8 mouse cellular contexts compared by ENCODE assay signal in genomic region chr1:131981378-131982013, GRCm38 (mm10). TPM values are rescaled to one million over a fixed set of nuclear protein-coding genes. Genes with fewer than 3 reads are reported as not detected.
DNase-seq lines count a peak whose midpoint lies in the region; ATAC-seq lines count a peak whose summit lies in the region.

No protein-coding gene starts in this region.

- H3K36me3 ChIP-seq in embryonic facial prominence, embryonic 15.5 days = no peaks in the 10 kb centered on the region
- H3K36me3 ChIP-seq in liver, embryonic 15.5 days (replicated peaks) = no peaks in the 10 kb centered on the region
- no peaks in the 10 kb centered on the region for H3K36me3 ChIP-seq in neural tube, embryonic 14.5 days (ENCODE audit: control insufficient read depth, insufficient read depth, low read length)

- H3K27me3 ChIP-seq in embryonic facial prominence, embryonic 15.5 days = no peaks in the 10 kb centered on the region
- no peaks in the 10 kb centered on the region for H3K27me3 ChIP-seq in liver, embryonic 15.5 days
- no peaks in the 10 kb centered on the region for H3K27me3 ChIP-seq in neural tube, embryonic 14.5 days (ENCODE audit: control insufficient read depth, insufficient read depth, low read length)

- H3K4me1 ChIP-seq in embryonic facial prominence, embryonic 15.5 days = no peaks in the 10 kb centered on the region
- no peaks in the 10 kb centered on the region; the same call in 1 of the 2 replicates for H3K4me1 ChIP-seq in liver, embryonic 15.5 days (replicated peaks)
- no peaks in the 10 kb centered on the region for H3K4me1 ChIP-seq in neural tube, embryonic 14.5 days (ENCODE audit: control insufficient read depth, insufficient read depth, low read length)

- peak; percentile 64 for DNase-seq in CD4-positive helper T cell, adult 2 months (ENCODE audit: low read depth, low spot score)
- DNase-seq in adrenal gland, postnatal 36 days = peak; percentile 85 to 87
- DNase-seq in heart, postnatal 14 days = peak; percentile 82 to 90
- DNase-seq in kidney, postnatal 4 days = peak; percentile 87 to 89
- peak; percentile 34 to 45 for DNase-seq in thymus, adult 18-20 months

- 53% methylated on average over 12 of the region's 12 CpGs for WGBS in embryonic facial prominence, embryonic 15.5 days
- WGBS in liver, embryonic 15.5 days (ENCODE audit: insufficient replicate concordance) = 48% methylated on average over 12 of the region's 12 CpGs
- 50% methylated on average over 12 of the region's 12 CpGs for WGBS in neural tube, embryonic 14.5 days

- H3K4me3 ChIP-seq in embryonic facial prominence, embryonic 15.5 days (replicated peaks) = no peak overlapping the region
- no peak overlapping the region for H3K4me3 ChIP-seq in liver, embryonic 15.5 days (replicated peaks)
- no peak overlapping the region for H3K4me3 ChIP-seq in neural tube, embryonic 14.5 days (ENCODE audit: low read depth, low read length)

- H3K27ac ChIP-seq in embryonic facial prominence, embryonic 15.5 days (replicated peaks) = no peak overlapping the region
- no peak overlapping the region for H3K27ac ChIP-seq in liver, embryonic 15.5 days (replicated peaks)
- no peak overlapping the region for H3K27ac ChIP-seq in neural tube, embryonic 14.5 days (ENCODE audit: low read depth, low read length)

- H3K9me3 ChIP-seq in embryonic facial prominence, embryonic 15.5 days (replicated peaks) = no peaks in the 10 kb centered on the region
- H3K9me3 ChIP-seq in liver, embryonic 15.5 days (replicated peaks) = no peaks in the 10 kb centered on the region
- no peaks in the 10 kb centered on the region for H3K9me3 ChIP-seq in neural tube, embryonic 14.5 days (ENCODE audit: control insufficient read depth, low read length)

- no peak overlapping the region for H3K4me2 ChIP-seq in embryonic facial prominence, embryonic 15.5 days (replicated peaks)
- H3K4me2 ChIP-seq in liver, embryonic 15.5 days = no peak overlapping the region
- no peak overlapping the region for H3K4me2 ChIP-seq in neural tube, embryonic 14.5 days (ENCODE audit: low read depth, low read length)

- H3K9ac ChIP-seq in embryonic facial prominence, embryonic 15.5 days = no peak overlapping the region
- H3K9ac ChIP-seq in liver, embryonic 15.5 days = no peak overlapping the region
- H3K9ac ChIP-seq in neural tube, embryonic 14.5 days (replicated peaks; ENCODE audit: low read depth, low read length) = no peak overlapping the region

- 0 out of 2 replicates have a peak, but pooled peaks have one; percentile 23 for ATAC-seq in embryonic facial prominence, embryonic 15.5 days (ENCODE audit: insufficient number of reproducible peaks, low FRiP score, low TSS enrichment, low read depth)
- ATAC-seq in liver, embryonic 15.5 days (ENCODE audit: insufficient read depth) = peak; percentile 32; the same call in 1 of the 2 replicates
- ATAC-seq in neural tube, embryonic 14.5 days (ENCODE audit: low read depth) = peak; percentile 73; the same call in 1 of the 2 replicates

- intact Hi-C loops in heart, postnatal 14 days (cut with DNase I) = loop anchor here (1.0 to 5.0 kb wide), 3 partner anchors 44 to 71 kb away; partner anchors contain the start of gene Nucks1

RNA-seq across cellular contexts. Expression of gene Slc45a3, which starts 18.7 kb away (rescaled TPM):
- total RNA-seq in adrenal gland, postnatal 36 days (2021) = 10 to 100 TPM; 15.2 to 31.5 TPM
- polyA plus RNA-seq in embryonic facial prominence, embryonic 15.5 days (2015; fragmentation: Nextera tagmentation; extraction: Ambion mirVana) = 12.6 and 13.3 TPM in 2 replicates
- 1 to 10 TPM; 6.1 to 8.2 TPM for total RNA-seq in heart, postnatal 14 days (2021)
- 2.6 and 3.1 TPM in 2 replicates for polyA plus RNA-seq in liver, embryonic 15.5 days (2015; fragmentation: Nextera tagmentation; extraction: Ambion mirVana)
- 0.66 and 3.4 TPM in 2 replicates for polyA plus RNA-seq in neural tube, embryonic 14.5 days (2014; fragmentation: Nextera tagmentation; extraction: Ambion mirVana)

RNA-seq across cellular contexts. Expression of gene Elk4, which starts 25.9 kb away (rescaled TPM):
- total RNA-seq in adrenal gland, postnatal 36 days (2021) = 100 to 1,000 TPM; 103 to 108 TPM
- 23.0 and 29.2 TPM in 2 replicates for polyA plus RNA-seq in embryonic facial prominence, embryonic 15.5 days (2015; fragmentation: Nextera tagmentation; extraction: Ambion mirVana)
- 100 to 1,000 TPM; 105 to 111 TPM for total RNA-seq in heart, postnatal 14 days (2021)
- 7.9 and 10.1 TPM in 2 replicates for polyA plus RNA-seq in liver, embryonic 15.5 days (2015; fragmentation: Nextera tagmentation; extraction: Ambion mirVana)
- 13.8 and 16.2 TPM in 2 replicates for polyA plus RNA-seq in neural tube, embryonic 14.5 days (2014; fragmentation: Nextera tagmentation; extraction: Ambion mirVana)

Comparison
In these comparisons a context has a peak if more than half of its experiments do, and no peak if none do; other contexts are left out.
1. ATAC-seq: peak in every context shown above with its lines; median percentile 73 in neural tube, embryonic 14.5 days; 32 in liver, embryonic 15.5 days; 23 in embryonic facial prominence, embryonic 15.5 days.